Mouse (Mus musculus): Measurements from ENCODE around the gene Macrod1. TPM values are rescaled to one million over a fixed set of nuclear protein-coding genes. Genes with fewer than 3 reads are reported as not detected.

The Macrod1 gene
- polyA plus RNA-seq, 1 experiment: 7.6 TPM

GRCm38 (mm10) chr19:7166200-7166711 is 109.6 kb downstream of the Macrod1 start:
- H3K9ac ChIP-seq (ENCODE audit: low read depth, poor library complexity, severe bottlenecking): peak overlapping the region; percentile 91
- no peaks in the 10 kb centered on the region for H3K9me3 ChIP-seq (replicated peaks; ENCODE audit: control insufficient read depth, insufficient read depth, low read length, poor library complexity, severe bottlenecking)
- peak overlapping the region; percentile 60 for H3K4me3 ChIP-seq (ENCODE audit: low read depth, low read length)
- TF ChIP-seq CTCF (IDR thresholded peaks at IDR 0.05; ENCODE audit: low read depth, low read length) (no peak), EP300 (IDR thresholded peaks at IDR 0.05; ENCODE audit: insufficient read depth, low read depth, low read length) (no peak), POLR2A (IDR thresholded peaks at IDR 0.05; ENCODE audit: insufficient read depth, low read length) (no peak)
- H3K27me3 ChIP-seq (ENCODE audit: control insufficient read depth, insufficient read depth, low read length, poor library complexity, severe bottlenecking): peaks cover 18% of the 10 kb centered on the region
- no peak overlapping the region for H3K27ac ChIP-seq (ENCODE audit: insufficient read depth, low read length)
- H3K4me1 ChIP-seq (ENCODE audit: control insufficient read depth, insufficient read depth, low read length): peaks cover 5% of the 10 kb centered on the region
- H3K36me3 ChIP-seq (ENCODE audit: control insufficient read depth, insufficient read depth, low read length, poor library complexity, severe bottlenecking): no peaks in the 10 kb centered on the region

DNA sequence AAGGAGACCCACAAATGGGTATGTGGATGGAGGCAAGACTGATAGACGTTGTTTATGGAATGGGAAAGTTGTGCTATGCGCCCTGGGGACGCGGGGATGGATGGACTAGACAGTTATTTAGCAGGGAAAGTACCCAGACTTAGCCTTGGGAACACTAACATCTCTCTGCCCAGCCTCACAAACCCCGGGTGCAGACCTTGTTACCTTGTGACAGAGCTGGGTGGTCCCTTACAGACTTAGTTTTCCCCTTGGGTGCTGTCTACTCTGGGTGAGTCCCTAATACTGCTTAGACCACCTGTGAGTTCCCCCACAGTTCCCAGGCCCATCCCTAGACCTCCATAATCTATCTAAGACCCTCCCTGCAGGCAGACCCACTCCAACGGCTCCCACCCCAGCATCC is 110.2 kb downstream of the Macrod1 start:
- Histone ChIP-seq H3K27me3 (ENCODE audit: control insufficient read depth, insufficient read depth, low read length, poor library complexity, severe bottlenecking) (peaks cover 18% of the 10 kb centered on the region), H3K9me3 (replicated peaks; ENCODE audit: control insufficient read depth, insufficient read depth, low read length, poor library complexity, severe bottlenecking) (no peaks in the 10 kb centered on the region), H3K4me3 (ENCODE audit: low read depth, low read length) (no peak overlapping the region), H3K36me3 (ENCODE audit: control insufficient read depth, insufficient read depth, low read length, poor library complexity, severe bottlenecking) (no peaks in the 10 kb centered on the region), H3K9ac (ENCODE audit: low read depth, poor library complexity, severe bottlenecking) (no peak overlapping the region), H3K4me1 (ENCODE audit: control insufficient read depth, insufficient read depth, low read length) (peaks cover 7% of the 10 kb centered on the region), H3K27ac (ENCODE audit: insufficient read depth, low read length) (no peak overlapping the region)
- TF ChIP-seq POLR2A (IDR thresholded peaks at IDR 0.05; ENCODE audit: insufficient read depth, low read length) (no peak), CTCF (IDR thresholded peaks at IDR 0.05; ENCODE audit: low read depth, low read length) (no peak), EP300 (IDR thresholded peaks at IDR 0.05; ENCODE audit: insufficient read depth, low read depth, low read length) (no peak)

- Histone ChIP-seq H3K27ac (ENCODE audit: insufficient read depth, low read length) (no peak overlapping the region), H3K9ac (ENCODE audit: low read depth, poor library complexity, severe bottlenecking) (no peak overlapping the region), H3K4me3 (ENCODE audit: low read depth, low read length) (no peak overlapping the region), H3K4me1 (ENCODE audit: control insufficient read depth, insufficient read depth, low read length) (peaks cover 9% of the 10 kb centered on the region), H3K36me3 (ENCODE audit: control insufficient read depth, insufficient read depth, low read length, poor library complexity, severe bottlenecking) (no peaks in the 10 kb centered on the region), H3K9me3 (replicated peaks; ENCODE audit: control insufficient read depth, insufficient read depth, low read length, poor library complexity, severe bottlenecking) (no peaks in the 10 kb centered on the region), H3K27me3 (ENCODE audit: control insufficient read depth, insufficient read depth, low read length, poor library complexity, severe bottlenecking) (peaks cover 18% of the 10 kb centered on the region)
- TF ChIP-seq CTCF (IDR thresholded peaks at IDR 0.05; ENCODE audit: low read depth, low read length) (no peak), EP300 (IDR thresholded peaks at IDR 0.05; ENCODE audit: insufficient read depth, low read depth, low read length) (no peak), POLR2A (IDR thresholded peaks at IDR 0.05; ENCODE audit: insufficient read depth, low read length) (no peak)
Measured at GRCm38 (mm10) chr19:7168423-7168822, 111.8 kb downstream of the Macrod1 start.

GRCm38 (mm10) chr19:7170916-7171315 is 114.3 kb downstream of the Macrod1 start:
- Histone ChIP-seq H3K36me3 (ENCODE audit: control insufficient read depth, insufficient read depth, low read length, poor library complexity, severe bottlenecking) (no peaks in the 10 kb centered on the region), H3K4me1 (ENCODE audit: control insufficient read depth, insufficient read depth, low read length) (peaks cover 12% of the 10 kb centered on the region), H3K27me3 (ENCODE audit: control insufficient read depth, insufficient read depth, low read length, poor library complexity, severe bottlenecking) (peaks cover 4% of the 10 kb centered on the region), H3K27ac (ENCODE audit: insufficient read depth, low read length) (no peak overlapping the region), H3K9me3 (replicated peaks; ENCODE audit: control insufficient read depth, insufficient read depth, low read length, poor library complexity, severe bottlenecking) (no peaks in the 10 kb centered on the region), H3K9ac (ENCODE audit: low read depth, poor library complexity, severe bottlenecking) (no peak overlapping the region), H3K4me3 (ENCODE audit: low read depth, low read length) (no peak overlapping the region)
- TF ChIP-seq POLR2A (IDR thresholded peaks at IDR 0.05; ENCODE audit: insufficient read depth, low read length) (no peak), EP300 (IDR thresholded peaks at IDR 0.05; ENCODE audit: insufficient read depth, low read depth, low read length) (no peak), CTCF (IDR thresholded peaks at IDR 0.05; ENCODE audit: low read depth, low read length) (no peak)

GRCm38 (mm10) chr19:7171447-7171846 is 114.8 kb downstream of the Macrod1 start:
- TF ChIP-seq POLR2A (IDR thresholded peaks at IDR 0.05; ENCODE audit: insufficient read depth, low read length): no peak
- TF ChIP-seq EP300 (IDR thresholded peaks at IDR 0.05; ENCODE audit: insufficient read depth, low read depth, low read length): no peak
- TF ChIP-seq CTCF (IDR thresholded peaks at IDR 0.05; ENCODE audit: low read depth, low read length): no peak
- Histone ChIP-seq H3K4me3 (ENCODE audit: low read depth, low read length) (no peak overlapping the region), H3K36me3 (ENCODE audit: control insufficient read depth, insufficient read depth, low read length, poor library complexity, severe bottlenecking) (no peaks in the 10 kb centered on the region), H3K4me1 (ENCODE audit: control insufficient read depth, insufficient read depth, low read length) (peaks cover 12% of the 10 kb centered on the region), H3K9ac (ENCODE audit: low read depth, poor library complexity, severe bottlenecking) (no peak overlapping the region), H3K9me3 (replicated peaks; ENCODE audit: control insufficient read depth, insufficient read depth, low read length, poor library complexity, severe bottlenecking) (no peaks in the 10 kb centered on the region), H3K27ac (ENCODE audit: insufficient read depth, low read length) (no peak overlapping the region), H3K27me3 (ENCODE audit: control insufficient read depth, insufficient read depth, low read length, poor library complexity, severe bottlenecking) (no peaks in the 10 kb centered on the region)

DNA sequence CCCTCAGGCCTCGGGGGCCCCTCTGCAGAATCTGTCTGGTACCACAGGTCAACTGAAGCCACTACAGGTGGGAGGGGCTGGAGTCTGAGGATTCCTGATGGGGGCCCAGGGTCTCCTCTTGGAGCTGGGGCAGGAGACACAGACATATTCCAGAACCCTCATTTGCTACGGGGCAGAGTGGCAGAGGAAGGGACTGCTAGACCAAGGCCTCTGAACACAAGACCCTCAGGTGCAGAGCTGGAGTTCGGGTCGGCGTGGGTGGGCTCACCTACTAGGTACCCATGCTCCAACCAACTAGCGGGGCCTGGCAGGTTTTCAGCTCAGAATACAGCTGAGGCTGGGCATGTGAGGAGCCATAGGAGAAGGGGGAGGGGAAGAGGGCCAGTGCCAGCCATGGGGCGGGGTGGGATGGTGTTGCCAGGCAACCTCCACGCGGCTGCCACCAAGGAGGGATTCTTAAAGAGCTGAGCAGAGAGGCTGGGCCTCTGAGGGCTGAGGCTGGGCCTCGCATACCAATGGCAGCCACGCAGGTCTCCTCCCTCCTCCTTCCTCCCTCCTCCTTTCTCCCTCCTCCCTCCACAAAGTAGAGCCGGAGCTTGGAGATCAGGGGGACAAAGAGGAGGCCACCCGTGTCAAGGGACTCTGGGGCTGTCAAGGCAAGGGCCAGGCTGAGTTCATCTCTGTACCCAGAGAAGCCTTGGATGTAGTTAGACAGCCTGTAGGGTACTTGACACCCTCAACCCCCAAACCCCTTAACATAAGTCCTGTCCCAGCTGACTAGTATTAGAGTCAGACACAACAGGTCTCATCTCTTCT is 115.6 kb downstream of the Macrod1 start:
- Histone ChIP-seq H3K9ac (ENCODE audit: low read depth, poor library complexity, severe bottlenecking) (no peak overlapping the region), H3K27me3 (ENCODE audit: control insufficient read depth, insufficient read depth, low read length, poor library complexity, severe bottlenecking) (no peaks in the 10 kb centered on the region), H3K36me3 (ENCODE audit: control insufficient read depth, insufficient read depth, low read length, poor library complexity, severe bottlenecking) (no peaks in the 10 kb centered on the region), H3K27ac (ENCODE audit: insufficient read depth, low read length) (no peak overlapping the region), H3K9me3 (replicated peaks; ENCODE audit: control insufficient read depth, insufficient read depth, low read length, poor library complexity, severe bottlenecking) (no peaks in the 10 kb centered on the region), H3K4me3 (ENCODE audit: low read depth, low read length) (no peak overlapping the region), H3K4me1 (ENCODE audit: control insufficient read depth, insufficient read depth, low read length) (peaks cover 12% of the 10 kb centered on the region)
- no peak for TF ChIP-seq CTCF (IDR thresholded peaks at IDR 0.05; ENCODE audit: low read depth, low read length)
- TF ChIP-seq POLR2A (IDR thresholded peaks at IDR 0.05; ENCODE audit: insufficient read depth, low read length): no peak
- TF ChIP-seq EP300 (IDR thresholded peaks at IDR 0.05; ENCODE audit: insufficient read depth, low read depth, low read length): no peak
